Mouse (Mus musculus): ENCODE measurements at regions not wholly inside any gene's neighbourhood (a gene's known extent, or its start where the extent isn't known, plus 50 kb on each side); places are given as distances from the start of the nearest gene placed in this dataset.

- no peak for DNase-seq
Measured at GRCm38 (mm10) chr19:21146860-21147390, 125.2 kb upstream of the Zfand5 start.

GRCm38 (mm10) chr19:21144659-21145283 is 127.3 kb upstream of the Zfand5 start:
- peak; percentile 54 to 71 for DNase-seq

- no peak for DNase-seq
Measured at GRCm38 (mm10) chr19:21143970-21144595, 128.0 kb upstream of the Zfand5 start.

- DNase-seq: no peak
Measured at GRCm38 (mm10) chr19:21140456-21140855, 131.6 kb upstream of the Zfand5 start.

DNA sequence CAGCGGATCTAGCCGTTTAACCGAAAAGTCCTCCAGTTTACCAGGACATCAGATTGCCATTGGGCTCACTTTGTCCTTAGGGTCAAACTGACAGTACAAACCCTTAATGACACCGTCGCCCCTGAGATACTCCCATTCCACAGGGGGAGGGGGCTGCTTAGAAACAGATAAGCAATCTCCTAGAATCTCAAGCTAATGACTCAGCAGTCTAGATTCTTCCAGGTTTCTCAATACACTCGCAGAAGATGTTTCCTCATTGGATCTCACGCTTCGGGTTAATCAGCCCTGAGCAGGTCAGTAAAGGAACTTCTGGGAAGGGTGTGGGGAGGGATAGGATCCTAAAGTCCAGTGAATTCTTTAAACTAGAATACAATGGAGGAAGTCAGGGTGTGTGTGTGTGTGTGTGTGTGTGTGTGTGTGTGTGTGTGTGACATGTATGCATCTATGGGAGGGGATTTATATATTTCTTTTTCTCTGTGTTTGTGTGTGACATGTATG is 133.0 kb upstream of the Zfand5 start:
- no peak for DNase-seq

DNA sequence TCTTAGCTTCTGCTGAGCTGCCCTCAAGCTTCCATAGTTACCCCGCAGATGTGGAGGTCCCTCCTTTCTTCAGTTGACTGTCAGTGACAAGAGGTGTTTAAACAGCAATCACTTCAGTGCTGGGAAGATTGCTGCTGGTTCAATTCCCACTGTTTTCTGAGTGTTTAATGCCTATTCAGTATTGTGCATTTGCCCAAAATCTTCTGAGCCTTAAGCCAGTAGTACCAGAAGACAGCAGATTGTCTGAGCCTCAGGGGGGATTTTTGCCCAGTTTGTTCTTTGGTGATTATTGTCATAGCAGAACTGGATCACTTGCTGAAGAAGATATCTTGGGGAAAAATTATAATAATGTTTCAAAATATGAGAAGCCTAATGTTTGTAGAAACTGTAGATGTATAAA is 135.3 kb upstream of the Zfand5 start:
- no peak for DNase-seq

DNA sequence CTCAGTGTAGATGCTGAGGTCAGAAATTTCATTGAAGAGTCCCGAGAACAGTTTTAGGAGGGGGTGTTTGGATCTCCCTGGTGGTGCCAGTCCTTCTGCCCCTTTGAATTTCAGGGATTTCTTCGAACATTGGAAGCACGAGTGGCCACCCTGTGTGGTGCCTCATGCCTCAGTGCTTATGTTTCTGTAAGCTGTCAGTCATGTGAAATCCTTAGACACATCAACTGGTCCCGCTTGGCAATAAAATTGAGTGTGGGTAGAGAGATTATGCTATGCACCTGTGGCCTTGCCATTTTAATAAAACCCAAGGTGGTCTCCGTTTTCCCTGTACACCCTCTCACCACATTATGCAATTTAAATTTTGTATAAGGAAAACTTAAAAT is 136.1 kb upstream of the Zfand5 start:
- DNase-seq: no peak

- no peak for DNase-seq
Measured at GRCm38 (mm10) chr19:21135297-21135997, 136.6 kb upstream of the Zfand5 start.

GRCm38 (mm10) chr19:21129653-21130052 is 142.4 kb upstream of the Zfand5 start:
- DNase-seq: no peak

DNA sequence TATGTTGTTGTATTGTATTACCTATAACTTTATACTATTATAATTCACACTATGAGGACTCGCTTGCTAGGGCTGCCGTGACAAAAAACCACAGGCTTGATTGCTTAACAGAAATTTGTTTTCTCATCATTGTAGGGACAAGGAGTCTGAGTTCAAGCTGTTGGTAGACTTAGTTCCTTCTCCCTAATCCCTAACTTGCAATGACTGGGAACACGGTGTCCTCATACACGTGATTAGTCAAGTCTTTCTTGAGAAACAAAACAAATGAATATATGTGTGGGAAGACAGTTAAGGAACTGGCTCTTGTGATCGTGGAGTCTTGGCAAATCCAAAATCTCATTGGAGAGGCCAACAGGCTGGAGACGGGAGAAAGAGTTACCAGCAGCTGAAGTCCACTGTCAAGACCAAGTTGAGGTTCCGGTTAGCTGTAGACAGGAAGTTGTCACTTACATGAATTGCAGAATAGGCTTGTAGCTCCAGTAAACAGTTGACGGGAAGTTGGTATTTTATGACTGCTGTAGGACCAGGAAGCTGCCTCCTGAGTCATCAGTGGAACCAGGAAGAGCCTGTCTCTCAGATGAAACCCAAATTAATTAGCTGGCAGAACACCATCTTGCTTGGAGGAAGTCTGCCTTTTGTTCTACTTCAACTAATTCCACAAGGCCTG is 144.9 kb upstream of the Zfand5 start:
- DNase-seq: peak; percentile 9 to 47

GRCm38 (mm10) chr19:21126670-21127069 is 145.4 kb upstream of the Zfand5 start:
- DNase-seq: no peak

- DNase-seq: no peak
Measured at GRCm38 (mm10) chr19:21119477-21119876, 152.6 kb upstream of the Zfand5 start.

DNA sequence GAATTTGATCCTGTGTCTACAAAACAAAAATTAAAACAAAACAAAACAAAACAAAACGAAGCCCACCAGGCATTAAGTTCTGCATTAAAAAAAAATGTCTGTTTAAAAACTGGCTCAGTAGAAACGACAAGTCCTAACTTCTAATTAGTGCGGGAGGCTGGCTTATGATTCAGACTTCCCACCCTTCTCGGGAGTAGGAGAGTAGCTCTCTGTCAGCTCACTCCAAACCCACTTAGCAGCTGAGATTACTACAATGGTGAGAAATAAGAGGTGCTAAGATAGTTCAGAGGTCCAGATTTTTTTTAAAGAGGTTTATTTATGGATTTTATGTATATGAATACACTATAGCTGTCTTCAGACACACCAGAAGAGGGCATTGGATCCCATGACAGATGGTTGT is 153.3 kb upstream of the Zfand5 start:
- DNase-seq: no peak

GRCm38 (mm10) chr19:21115693-21116092 is 156.4 kb upstream of the Zfand5 start:
- DNase-seq: no peak

DNA sequence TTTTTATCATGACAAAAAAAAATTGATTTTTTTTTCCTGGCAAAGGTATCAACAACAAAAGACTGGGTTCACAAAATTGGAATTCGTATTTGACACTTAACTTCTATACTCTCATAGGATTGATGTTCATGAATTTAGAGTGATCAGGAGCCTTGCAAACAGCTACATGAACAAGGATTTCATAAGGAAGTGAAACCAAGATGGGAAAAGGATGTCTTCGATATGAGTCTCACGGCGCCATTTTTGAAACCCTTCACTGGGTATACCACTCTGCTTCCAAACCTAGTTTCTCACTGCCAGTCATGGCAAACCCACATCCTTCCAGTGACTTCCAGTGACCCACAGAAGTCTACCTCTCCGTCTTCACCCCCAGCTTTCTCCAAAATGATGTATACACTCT is 157.8 kb upstream of the Tmc1 start:
- no peak for DNase-seq

- DNase-seq: peak; percentile 36 to 43
Measured at GRCm38 (mm10) chr19:21108311-21108710, 154.3 kb upstream of the Tmc1 start.

- DNase-seq: peak; percentile 9 to 35
Measured at GRCm38 (mm10) chr19:21107741-21108140, 153.7 kb upstream of the Tmc1 start.

- DNase-seq: no peak
Measured at GRCm38 (mm10) chr19:21107275-21107674, 153.3 kb upstream of the Tmc1 start.

DNA sequence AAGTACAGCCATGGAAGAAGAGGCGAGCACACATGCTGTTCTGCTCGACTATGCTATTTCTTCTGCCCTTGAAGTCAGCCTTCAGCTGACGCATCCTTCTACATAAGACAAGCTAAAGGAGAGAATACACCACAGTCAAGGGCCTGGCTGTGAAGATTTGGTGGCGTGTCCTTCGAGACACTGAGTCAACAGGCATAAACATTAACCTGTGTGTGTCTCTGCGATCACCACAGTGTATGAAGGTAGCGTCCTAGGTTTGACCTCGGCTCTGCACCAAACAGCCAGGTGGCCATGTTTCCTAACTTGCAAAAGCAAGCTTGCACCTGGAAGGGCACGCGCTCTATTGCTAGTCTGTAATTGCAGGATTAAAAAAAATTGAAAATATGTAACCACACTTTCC is 152.8 kb upstream of the Tmc1 start:
- DNase-seq: peak; percentile 30 to 50

DNA sequence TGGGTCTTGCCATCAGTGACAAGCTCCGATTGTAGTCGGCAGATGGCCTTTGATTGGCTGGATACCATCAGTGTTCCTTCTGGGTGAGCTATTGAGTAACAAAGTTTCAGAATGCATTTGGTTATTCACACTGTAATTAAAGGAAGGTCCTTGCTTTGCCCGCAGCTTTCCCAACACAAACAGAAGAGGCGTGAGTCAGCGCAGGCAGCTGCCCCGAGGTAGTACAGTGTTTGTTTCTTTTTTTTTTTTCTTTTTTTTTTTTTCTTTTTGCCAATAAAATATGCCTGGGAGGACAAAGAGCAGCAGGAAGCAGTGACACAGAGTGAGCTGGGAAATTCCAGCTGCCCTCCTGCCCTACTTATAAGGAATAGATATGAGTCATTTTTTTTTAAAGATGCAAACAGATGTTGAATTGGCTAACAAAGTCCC is 152.3 kb upstream of the Tmc1 start:
- DNase-seq: peak; percentile 61 to 79

- no peak for DNase-seq
Measured at GRCm38 (mm10) chr19:21105004-21105403, 151.0 kb upstream of the Tmc1 start.

DNA sequence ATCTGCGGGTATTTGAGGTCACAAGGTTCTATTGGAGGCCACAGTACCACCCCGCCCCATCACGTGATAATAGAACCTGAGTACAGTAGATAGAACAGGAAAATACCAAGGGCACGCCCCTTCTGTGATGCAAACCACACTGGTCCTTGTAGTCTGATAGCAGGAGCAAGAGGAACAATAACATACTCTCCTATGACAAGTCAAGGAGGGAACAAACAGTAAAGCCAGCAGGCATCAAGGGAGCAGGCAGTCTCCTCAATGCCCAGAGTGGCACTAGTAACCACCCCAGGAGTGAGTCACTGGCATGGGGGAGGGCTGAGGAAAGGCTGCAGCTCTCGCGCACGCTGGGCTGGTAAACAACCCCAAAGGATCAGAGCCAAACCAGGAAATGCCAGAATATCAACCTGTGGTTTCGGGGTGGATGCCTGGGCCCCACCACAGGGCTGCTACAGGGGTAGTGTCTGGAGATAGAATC is 150.5 kb upstream of the Tmc1 start:
- DNase-seq: peak in 1 of 2 experiments; percentile 38
